Mouse (Mus musculus): ENCODE data around the gene Pik3ip1. TPM values are rescaled to one million over a fixed set of nuclear protein-coding genes. Genes with fewer than 3 reads are reported as not detected.

Pik3ip1 gene
- total and polyA plus RNA-seq, 2 experiments from 2014 or later: 37.3 to 47.8 TPM

DNA sequence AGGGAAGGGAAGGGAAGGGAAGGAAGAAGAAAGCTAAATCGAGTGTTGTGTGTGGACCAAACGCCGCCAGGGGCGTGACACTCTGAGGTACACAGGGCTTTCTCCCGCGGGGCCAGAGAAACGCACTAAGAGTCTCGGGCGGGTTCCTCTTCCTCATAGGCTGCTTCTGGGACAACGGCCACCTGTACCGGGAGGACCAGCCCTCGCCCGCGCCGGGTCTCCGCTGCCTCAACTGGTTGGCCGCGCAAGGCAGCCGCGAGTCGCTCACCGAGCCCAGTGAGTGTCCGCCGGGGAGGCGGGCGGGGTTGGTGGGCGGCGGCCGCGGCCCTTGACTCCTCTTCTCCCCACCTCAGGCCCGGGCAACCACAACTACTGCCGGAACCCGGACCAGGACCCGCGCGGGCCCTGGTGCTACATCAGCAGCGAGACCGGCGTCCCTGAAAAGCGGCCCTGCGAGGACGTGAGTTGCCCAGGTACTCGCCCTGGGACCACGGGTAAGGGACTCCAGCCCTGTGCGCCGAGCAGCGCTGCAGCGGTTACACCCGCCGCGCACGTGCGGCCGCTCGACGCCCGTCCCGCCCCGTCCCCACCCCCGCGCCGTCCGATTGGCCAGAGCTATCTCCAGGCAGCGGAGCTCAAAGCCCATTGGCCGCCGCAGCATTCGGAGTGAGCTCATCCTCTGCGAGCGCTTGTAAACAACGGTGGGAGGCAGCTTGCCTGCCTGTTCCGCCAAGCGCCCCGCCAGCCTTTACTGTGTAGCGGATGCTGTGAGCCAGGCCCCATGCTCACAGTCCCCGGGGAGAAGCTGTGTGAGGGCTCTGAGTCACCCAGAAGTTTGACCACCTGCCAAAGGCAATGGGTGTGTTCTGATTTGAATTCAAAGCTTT is 1.8 kb downstream of the Pik3ip1 start:
- H3K9me3 ChIP-seq (ENCODE audit: low read length): no peaks in the 10 kb centered on the region
- peak overlapping the region; percentile 81 for H3K9ac ChIP-seq
- WGBS: under 1% methylated on average over 61 of the region's 75 CpGs
- peak overlapping the region; percentile 94 for H3K27ac ChIP-seq (ENCODE audit: low read depth, low read length)
- no peaks in the 10 kb centered on the region; the same call in 1 of the 2 replicates for H3K4me1 ChIP-seq (ENCODE audit: insufficient read depth)
- DNase-seq (peak; percentile 96), ATAC-seq (peak; percentile 97)
- H3K27me3 ChIP-seq (ENCODE audit: insufficient read depth, low read length): no peaks in the 10 kb centered on the region
- H3K4me2 ChIP-seq (ENCODE audit: low read depth): peak overlapping the region; percentile 100
- H3K4me3 ChIP-seq (ENCODE audit: low read depth, low read length): peak overlapping the region; percentile 65
- peak; percentile 53 for TF ChIP-seq CTCF (IDR thresholded peaks at IDR 0.05; ENCODE audit: low read depth)
- peaks cover 18% of the 10 kb centered on the region for H3K36me3 ChIP-seq (ENCODE audit: insufficient read depth)

DNA sequence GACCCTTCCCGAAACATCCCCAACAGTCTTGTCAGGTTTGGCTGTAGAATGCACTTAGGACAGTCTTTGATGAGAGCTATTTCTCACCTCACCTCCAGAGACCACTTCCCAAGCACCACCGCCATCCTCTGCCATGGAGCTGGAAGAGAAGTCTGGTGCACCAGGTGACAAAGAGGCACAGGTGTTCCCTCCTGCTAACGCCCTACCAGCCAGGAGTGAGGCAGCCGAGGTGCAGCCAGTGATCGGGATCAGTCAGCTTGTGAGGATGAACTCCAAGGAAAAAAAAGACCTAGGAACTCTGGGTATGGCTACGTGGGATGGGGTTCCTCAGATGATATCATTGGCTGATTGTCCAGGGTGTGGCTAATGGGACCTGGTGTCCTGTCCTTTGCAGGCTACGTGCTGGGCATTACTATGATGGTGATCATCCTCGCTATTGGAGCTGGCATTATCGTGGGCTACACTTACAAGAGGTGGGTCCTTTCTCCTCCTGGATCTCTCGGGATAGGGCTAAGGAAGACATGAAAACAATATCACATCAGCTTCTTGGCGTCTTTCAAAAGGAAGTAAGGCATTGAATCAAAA is 3.0 kb downstream of the Pik3ip1 start:
- Histone ChIP-seq H3K4me3 (ENCODE audit: low read depth, low read length) (no peak overlapping the region), H3K4me1 (ENCODE audit: insufficient read depth) (peaks cover 4% of the 10 kb centered on the region; the same call in 1 of the 2 replicates), H3K9me3 (ENCODE audit: low read length) (no peaks in the 10 kb centered on the region), H3K4me2 (ENCODE audit: low read depth) (no peak overlapping the region), H3K36me3 (ENCODE audit: insufficient read depth) (peaks cover 18% of the 10 kb centered on the region), H3K27me3 (ENCODE audit: insufficient read depth, low read length) (no peaks in the 10 kb centered on the region), H3K27ac (ENCODE audit: low read depth, low read length) (no peak overlapping the region), H3K9ac (no peak overlapping the region)
- 92% methylated on average over 11 of the region's 11 CpGs for WGBS
- ATAC-seq (no peak), DNase-seq (no peak)
- no peak for TF ChIP-seq CTCF (IDR thresholded peaks at IDR 0.05; ENCODE audit: low read depth)

DNA sequence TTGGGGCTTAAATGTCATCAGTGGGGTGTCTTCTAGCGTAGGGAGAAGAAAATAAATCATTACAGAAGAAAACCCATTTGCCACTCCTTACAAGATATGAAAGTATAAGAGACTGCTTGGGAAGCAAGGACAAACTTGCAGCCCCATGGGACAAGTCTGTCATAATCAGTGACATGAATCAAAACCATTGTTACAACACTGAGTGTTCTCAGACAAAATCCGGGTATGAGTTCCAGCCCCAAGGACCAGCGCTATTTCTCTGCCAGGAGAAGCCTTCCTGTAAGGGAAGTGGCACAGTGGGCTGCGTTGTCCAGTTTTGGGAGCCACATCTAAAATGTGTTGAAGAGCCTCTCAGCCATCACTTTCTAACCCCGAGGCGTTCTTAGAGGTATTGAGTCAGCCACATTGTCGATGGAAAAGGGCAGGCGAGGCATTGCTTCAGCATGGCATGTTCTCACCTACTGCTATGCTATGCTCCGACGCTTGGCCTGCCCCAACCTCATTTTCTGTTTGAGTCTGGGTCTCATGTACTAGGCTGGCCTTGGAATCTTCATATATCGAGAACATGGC is 4.0 kb downstream of the Pik3ip1 start:
- Histone ChIP-seq H3K4me2 (ENCODE audit: low read depth) (no peak overlapping the region), H3K4me3 (ENCODE audit: low read depth, low read length) (no peak overlapping the region), H3K4me1 (ENCODE audit: insufficient read depth) (peaks cover 4% of the 10 kb centered on the region; the same call in 1 of the 2 replicates), H3K9me3 (ENCODE audit: low read length) (no peaks in the 10 kb centered on the region), H3K9ac (no peak overlapping the region), H3K27me3 (ENCODE audit: insufficient read depth, low read length) (no peaks in the 10 kb centered on the region), H3K27ac (ENCODE audit: low read depth, low read length) (no peak overlapping the region), H3K36me3 (ENCODE audit: insufficient read depth) (peaks cover 18% of the 10 kb centered on the region)
- ATAC-seq (no peak), DNase-seq (no peak)
- TF ChIP-seq CTCF (IDR thresholded peaks at IDR 0.05; ENCODE audit: low read depth): no peak
- 94% methylated on average over 11 of the region's 11 CpGs for WGBS

DNA sequence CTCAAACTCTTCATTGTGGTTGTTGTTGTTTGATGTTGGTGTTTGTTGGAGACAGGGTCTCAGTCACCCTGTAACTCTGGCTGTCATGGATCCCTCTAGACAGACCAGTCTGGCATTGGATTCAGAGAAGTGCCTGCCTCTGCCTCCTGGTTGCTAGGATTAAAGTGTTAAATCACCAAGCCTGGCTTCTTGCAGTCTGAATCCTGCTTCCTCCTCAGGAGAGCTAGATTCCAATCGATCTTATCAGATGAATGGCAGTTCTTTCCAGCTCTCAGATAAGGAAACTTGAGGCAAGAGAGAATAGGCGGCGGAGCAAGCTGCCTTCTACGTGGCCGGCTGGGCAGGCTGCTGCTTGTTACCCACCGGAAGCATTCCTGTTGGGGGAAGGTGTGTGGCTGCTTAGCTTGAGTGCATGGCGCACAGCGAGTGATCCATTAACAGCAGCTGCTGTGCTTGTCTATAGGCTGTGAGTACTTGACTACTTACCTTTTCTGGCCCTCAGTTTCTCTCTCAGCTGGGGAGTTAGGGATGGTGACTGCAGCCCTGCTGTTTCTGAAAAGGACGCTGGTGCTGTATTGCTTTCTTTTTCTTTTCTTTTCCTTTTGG is 4.6 kb downstream of the Pik3ip1 start:
- TF ChIP-seq CTCF (IDR thresholded peaks at IDR 0.05; ENCODE audit: low read depth): no peak
- DNase-seq (no peak), ATAC-seq (no peak)
- Histone ChIP-seq H3K4me1 (ENCODE audit: insufficient read depth) (peaks cover 4% of the 10 kb centered on the region; the same call in 1 of the 2 replicates), H3K9me3 (ENCODE audit: low read length) (no peaks in the 10 kb centered on the region), H3K27me3 (ENCODE audit: insufficient read depth, low read length) (no peaks in the 10 kb centered on the region), H3K4me3 (ENCODE audit: low read depth, low read length) (no peak overlapping the region), H3K36me3 (ENCODE audit: insufficient read depth) (peaks cover 18% of the 10 kb centered on the region), H3K9ac (no peak overlapping the region), H3K27ac (ENCODE audit: low read depth, low read length) (0 out of 2 replicates have a peak overlapping the region, but pooled peaks have one; percentile 9), H3K4me2 (ENCODE audit: low read depth) (no peak overlapping the region)
- WGBS: 55% methylated on average over 9 of the region's 9 CpGs

DNA sequence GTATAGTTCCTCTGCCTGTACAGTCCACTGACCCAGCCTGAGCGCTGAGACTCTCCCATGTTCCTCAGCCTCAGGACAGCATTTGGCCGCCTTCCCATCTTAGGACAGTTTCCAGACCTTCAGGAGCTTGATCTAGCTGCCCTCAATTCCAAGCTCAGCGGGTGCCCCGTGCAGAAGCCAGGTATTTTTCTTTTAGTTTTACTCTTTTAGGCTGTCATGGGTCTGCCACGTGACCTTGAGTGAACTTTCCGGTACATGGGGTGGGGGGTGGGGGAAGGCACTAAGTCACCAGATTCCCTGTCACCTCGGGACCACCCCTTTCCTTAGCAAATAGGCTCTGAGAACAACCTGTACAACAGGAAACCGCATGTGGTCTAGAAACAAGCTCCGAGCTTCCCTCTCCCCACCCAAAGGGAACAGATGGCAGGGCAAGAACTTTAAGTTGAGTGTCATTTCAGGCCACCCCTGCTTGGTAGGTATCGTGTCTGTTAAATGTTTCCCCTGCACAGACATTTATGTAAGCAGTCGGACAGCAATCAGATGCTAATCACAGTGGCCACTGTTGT is 5.5 kb downstream of the Pik3ip1 start:
- Histone ChIP-seq H3K27me3 (ENCODE audit: insufficient read depth, low read length) (no peaks in the 10 kb centered on the region), H3K9me3 (ENCODE audit: low read length) (no peaks in the 10 kb centered on the region), H3K36me3 (ENCODE audit: insufficient read depth) (peaks cover 18% of the 10 kb centered on the region), H3K27ac (ENCODE audit: low read depth, low read length) (no peak overlapping the region), H3K4me1 (ENCODE audit: insufficient read depth) (peaks cover 4% of the 10 kb centered on the region; the same call in 1 of the 2 replicates), H3K4me3 (ENCODE audit: low read depth, low read length) (no peak overlapping the region), H3K9ac (no peak overlapping the region), H3K4me2 (ENCODE audit: low read depth) (no peak overlapping the region)
- no peak for TF ChIP-seq CTCF (IDR thresholded peaks at IDR 0.05; ENCODE audit: low read depth)
- ATAC-seq (no peak), DNase-seq (no peak)
- WGBS: 59% methylated on average over 11 of the region's 11 CpGs

DNA sequence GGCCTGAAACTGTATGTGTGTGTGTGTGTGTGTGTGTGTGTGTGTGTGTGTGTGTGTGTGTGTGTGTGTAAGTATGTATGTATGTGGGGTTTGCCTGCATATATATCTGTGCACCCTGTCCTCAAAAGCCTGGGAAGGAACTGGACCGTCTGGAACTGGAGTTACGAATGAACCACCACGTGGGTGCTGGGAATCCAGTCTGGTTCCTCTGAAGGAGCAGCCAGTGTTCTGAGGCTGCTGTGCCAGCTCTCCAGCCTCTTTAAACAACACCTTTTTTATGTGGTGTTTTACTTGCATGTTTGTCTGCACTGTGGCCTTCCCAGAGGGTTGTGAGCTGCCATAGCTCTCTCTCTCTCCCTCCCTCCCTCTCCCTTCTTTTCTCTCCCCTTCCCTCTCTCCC is 6.4 kb downstream of the Pik3ip1 start:
- DNase-seq: no peak
- Histone ChIP-seq H3K27me3 (ENCODE audit: insufficient read depth, low read length) (no peaks in the 10 kb centered on the region), H3K4me3 (ENCODE audit: low read depth, low read length) (no peak overlapping the region), H3K4me2 (ENCODE audit: low read depth) (no peak overlapping the region), H3K36me3 (ENCODE audit: insufficient read depth) (peaks cover 22% of the 10 kb centered on the region), H3K4me1 (ENCODE audit: insufficient read depth) (peaks cover 4% of the 10 kb centered on the region; the same call in 1 of the 2 replicates), H3K9me3 (ENCODE audit: low read length) (no peaks in the 10 kb centered on the region), H3K9ac (no peak overlapping the region), H3K27ac (ENCODE audit: low read depth, low read length) (no peak overlapping the region)
- ATAC-seq: no peak
- WGBS: 70% methylated on average over 3 of the region's 3 CpGs
- TF ChIP-seq CTCF (IDR thresholded peaks at IDR 0.05; ENCODE audit: low read depth): no peak
